ENCODE assay signal across 10 mouse cellular contexts in the genomic region with DNA sequence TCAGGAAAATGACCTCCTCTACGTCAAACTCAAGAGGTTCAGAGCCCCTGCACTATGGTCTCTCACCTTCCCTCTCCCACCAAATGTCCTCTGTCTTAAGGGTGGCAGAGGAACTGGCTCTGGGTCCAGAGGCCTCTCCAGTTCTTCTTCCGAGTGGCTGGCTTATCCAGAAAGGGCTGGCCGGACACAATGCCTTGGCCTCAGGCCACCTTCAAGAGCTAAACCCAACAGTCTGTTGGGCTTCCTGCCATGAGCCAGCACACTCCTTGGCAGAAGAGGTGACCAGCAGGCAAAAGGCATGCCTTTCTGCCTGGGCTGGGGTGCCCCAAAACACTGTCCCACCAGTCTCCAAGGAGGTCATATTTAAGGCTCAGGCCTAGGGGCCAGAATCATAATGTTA.
DNase-seq lines count a peak whose midpoint lies in the region; ATAC-seq lines count a peak whose summit lies in the region.
"Had no signal": no experiment of that assay in that cellular context is flagged by ENCODE, and none has a peak within 500 bp of the region (broad histone marks: within the 10 kb centered on the region; RNA-seq: fewer than 3 reads in every experiment).

No protein-coding gene starts in this region.

- no peak overlapping the region for H3K9ac ChIP-seq in heart, embryonic 11.5 days (ENCODE audit: low read depth, low read length)
- H3K9ac ChIP-seq: heart, embryonic 15.5 days; liver, embryonic 13.5 days had no signal

- peak; percentile 60 to 74 for DNase-seq in heart, postnatal 10 days
- DNase-seq in cerebellum, adult 9-11 months = peak; percentile 70
- peak; percentile 56 for DNase-seq in lung, postnatal 10 days
- DNase-seq in right cerebral cortex, adult 2 months (ENCODE audit: low spot score in 2 of 2) = no peak
- DNase-seq in ovary, postnatal 36 days (ENCODE audit: low spot score) = no peak
- DNase-seq: liver, embryonic 13.5 days had no signal

- no peak for ATAC-seq in heart, embryonic 11.5 days (replicated peaks; ENCODE audit: insufficient number of reproducible peaks, low FRiP score, low TSS enrichment)
- ATAC-seq in cerebellum, adult (ENCODE audit: insufficient number of reproducible peaks, low FRiP score, low TSS enrichment) = peak; percentile 68

- no peak overlapping the region for H3K27ac ChIP-seq in heart, embryonic 11.5 days (ENCODE audit: low read depth, low read length)
- H3K27ac ChIP-seq: heart, embryonic 15.5 days; liver, embryonic 13.5 days; stomach, postnatal 0 days had no signal

- no peaks in the 10 kb centered on the region for H3K36me3 ChIP-seq in heart, embryonic 11.5 days (ENCODE audit: control insufficient read depth, insufficient read depth, low read length)
- H3K36me3 ChIP-seq: heart, embryonic 15.5 days; liver, embryonic 13.5 days had no signal

- no peak overlapping the region for H3K4me3 ChIP-seq in heart, embryonic 11.5 days (ENCODE audit: low read depth, low read length)
- H3K4me3 ChIP-seq: heart, embryonic 15.5 days; liver, embryonic 13.5 days had no signal

- 0 out of 2 replicates have a peak, but pooled peaks cover 5% of the 10 kb centered on the region for H3K27me3 ChIP-seq in heart, embryonic 11.5 days (ENCODE audit: control insufficient read depth, insufficient read depth, low read length)
- H3K27me3 ChIP-seq: liver, embryonic 13.5 days had no signal

- H3K4me1 ChIP-seq in heart, embryonic 11.5 days (ENCODE audit: control insufficient read depth, insufficient read depth, low read length) = no peaks in the 10 kb centered on the region
- H3K4me1 ChIP-seq: heart, embryonic 15.5 days; liver, embryonic 13.5 days had no signal

- H3K4me2 ChIP-seq in heart, embryonic 11.5 days = no peak overlapping the region
- H3K4me2 ChIP-seq: heart, embryonic 15.5 days; liver, embryonic 13.5 days had no signal

- intact Hi-C loops in heart, postnatal 10 days (cut with DNase I) = no loop called here

- 81% methylated on average over 3 of the region's 3 CpGs for WGBS in heart, embryonic 11.5 days (ENCODE audit: insufficient replicate concordance)

- no peaks in the 10 kb centered on the region for H3K9me3 ChIP-seq in heart, embryonic 11.5 days (replicated peaks; ENCODE audit: control insufficient read depth, low read length)
- H3K9me3 ChIP-seq: heart, embryonic 15.5 days; liver, embryonic 13.5 days had no signal

Comparison
In these comparisons a context has a peak if more than half of its experiments do, and no peak if none do; other contexts are left out.
1. DNase-seq: peak in heart, postnatal 10 days (2 of 2), cerebellum, adult 9-11 months (single experiment) and lung, postnatal 10 days (single experiment); none in right cerebral cortex, adult 2 months (0 of 2) and ovary, postnatal 36 days (single experiment).